In the genomic region with DNA sequence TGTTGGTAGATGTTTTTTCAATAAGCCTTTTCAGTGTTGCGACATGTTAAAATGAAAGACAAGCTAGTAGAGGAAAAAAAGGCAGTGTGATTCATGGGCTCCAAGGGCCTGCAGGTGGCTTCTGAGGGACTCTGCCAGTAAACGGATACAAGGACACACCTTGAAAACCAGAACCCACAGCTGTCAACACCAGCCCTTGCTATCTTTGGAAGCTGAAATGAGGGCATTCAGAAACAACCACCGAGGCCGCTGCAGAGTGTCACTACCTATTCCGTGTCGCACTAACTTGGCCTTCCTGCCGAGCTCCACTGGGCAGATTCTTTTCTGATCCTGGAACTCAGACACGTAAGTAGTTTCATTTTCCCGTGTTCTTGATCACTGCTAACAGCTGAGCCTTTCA, we compare ENCODE assay signal across 17 mouse cellular contexts. TPM values are rescaled to one million over a fixed set of nuclear protein-coding genes. Genes with fewer than 3 reads are reported as not detected.
DNase-seq lines count a peak whose midpoint lies in the region; ATAC-seq and TF ChIP-seq lines count a peak whose summit lies in the region.
"Had no signal": no experiment of that assay in that cellular context is flagged by ENCODE, and none has a peak within 500 bp of the region (broad histone marks: within the 10 kb centered on the region; RNA-seq: fewer than 3 reads in every experiment).

No protein-coding gene starts in this region.

- DNase-seq in CH12.LX (ENCODE audit: extremely low read depth), result peak; percentile 27
- peak; percentile 76 for DNase-seq in gastrocnemius, adult 2 months
- DNase-seq in left cerebral cortex, postnatal 25 days (ENCODE audit: low spot score in 2 of 2), result no peak
- DNase-seq in liver, embryonic 11.5 days (ENCODE audit: low spot score), result no peak
- no peak for DNase-seq in MN1 (ENCODE audit: low spot score)
- DNase-seq: adrenal gland, postnatal 36 days; cerebellum, adult 9-11 months had no signal

- ATAC-seq in heart, embryonic 15.5 days (replicated peaks; ENCODE audit: insufficient number of reproducible peaks, insufficient read depth, low FRiP score, low read depth), result peak; percentile 60
- ATAC-seq in megakaryocyte-erythroid progenitor cell, adult 5-6 weeks (replicated peaks; ENCODE audit: low FRiP score, low TSS enrichment, poor library complexity, severe bottlenecking), result no peak
- no peak for ATAC-seq in liver, embryonic 11.5 days (replicated peaks; ENCODE audit: low FRiP score)
- ATAC-seq: intestine, postnatal 0 days had no signal

- H3K27ac ChIP-seq in CH12.LX (ENCODE audit: insufficient read depth, low read depth), result no peak overlapping the region
- H3K27ac ChIP-seq in gastrocnemius, adult 2 months, result peak overlapping the region; percentile 83
- H3K27ac ChIP-seq in heart, embryonic 15.5 days, result peak overlapping the region; percentile 88
- no peak overlapping the region for H3K27ac ChIP-seq in small intestine, adult 2 months (ENCODE audit: insufficient read depth, low read depth, low read length)
- H3K27ac ChIP-seq in liver, embryonic 11.5 days (ENCODE audit: low read depth, low read length), result no peak overlapping the region
- H3K27ac ChIP-seq: embryonic facial prominence, embryonic 12.5 days; limb, embryonic 10.5 days; lung, embryonic 15.5 days had no signal

- TF ChIP-seq RAD21 in CH12.LX (IDR thresholded peaks at IDR 0.05; ENCODE audit: low read depth, low read length), result no peak

- dilution Hi-C loops in CH12.LX (cut with MboI; ENCODE audit: extremely low pct_ligation_motif_present, extremely low pct_unique_long_range_greater_than_20kb, low sequenced_read_pairs), result no loop called here

- no peak for TF ChIP-seq CTCF in CH12.LX (conservative IDR thresholded peaks at IDR 0.05 in 1 of 2, IDR thresholded peaks at IDR 0.05 in 1 of 2; ENCODE audit: low read depth in 2 of 2, low read length in 2 of 2)
- TF ChIP-seq CTCF in gastrocnemius, adult 2 months (IDR thresholded peaks at IDR 0.05), result no peak
- no peak for TF ChIP-seq CTCF in small intestine, adult 2 months (IDR thresholded peaks at IDR 0.05; ENCODE audit: extremely low read depth, insufficient read length, insufficient replicate concordance, low read depth, low read length)

- intact Hi-C loops in gastrocnemius, adult 2 months (cut with DNase I), result no loop called here
- intact Hi-C loops in left cerebral cortex, postnatal 25 days (cut with DNase I), result no loop called here

- H3K79me2 ChIP-seq in CH12.LX (replicated peaks; ENCODE audit: control insufficient read depth, extremely low read depth, insufficient read depth, poor library complexity, severe bottlenecking), result no peaks in the 10 kb centered on the region

- no peaks in the 10 kb centered on the region for H3K9me3 ChIP-seq in CH12.LX (replicated peaks; ENCODE audit: low read length)
- no peaks in the 10 kb centered on the region for H3K9me3 ChIP-seq in heart, embryonic 15.5 days (replicated peaks)
- no peaks in the 10 kb centered on the region for H3K9me3 ChIP-seq in liver, embryonic 11.5 days (ENCODE audit: control insufficient read depth, low read length)
- H3K9me3 ChIP-seq: embryonic facial prominence, embryonic 12.5 days; limb, embryonic 10.5 days; lung, embryonic 15.5 days had no signal

- H3K27me3 ChIP-seq in CH12.LX (replicated peaks), result no peaks in the 10 kb centered on the region
- H3K27me3 ChIP-seq in heart, embryonic 15.5 days, result no peaks in the 10 kb centered on the region
- no peaks in the 10 kb centered on the region for H3K27me3 ChIP-seq in small intestine, adult 2 months (ENCODE audit: control insufficient read depth, insufficient read depth, low read length)
- H3K27me3 ChIP-seq in liver, embryonic 11.5 days (replicated peaks; ENCODE audit: control insufficient read depth, insufficient read depth, low read length), result no peaks in the 10 kb centered on the region
- H3K27me3 ChIP-seq: embryonic facial prominence, embryonic 12.5 days; lung, embryonic 15.5 days; Patski had no signal

- H3K9ac ChIP-seq in CH12.LX (ENCODE audit: insufficient read depth, low read depth), result no peak overlapping the region
- peak overlapping the region; percentile 47 for H3K9ac ChIP-seq in heart, embryonic 15.5 days
- H3K9ac ChIP-seq in liver, embryonic 11.5 days (ENCODE audit: low read depth, low read length), result no peak overlapping the region
- H3K9ac ChIP-seq: embryonic facial prominence, embryonic 12.5 days; lung, embryonic 15.5 days had no signal

- in situ Hi-C loops in CH12.LX (cut with MboI; ENCODE audit: low pct_ligation_motif_present, low pct_unique_long_range_greater_than_20kb, low sequenced_read_pairs), result no loop called here

- no peak for TF ChIP-seq POLR2A in CH12.LX (IDR thresholded peaks at IDR 0.05; ENCODE audit: low read depth, low read length)
- TF ChIP-seq POLR2A in small intestine, adult 2 months (IDR thresholded peaks at IDR 0.05; ENCODE audit: low read depth, low read length), result no peak

- peaks cover 12 to 37% of the 10 kb centered on the region in 2 experiments for H3K36me3 ChIP-seq in CH12.LX (replicated peaks in 1 of 2; ENCODE audit: control insufficient read depth in 1 of 2, insufficient read depth in 1 of 2, low read length in 1 of 2)
- peaks cover 12% of the 10 kb centered on the region for H3K36me3 ChIP-seq in heart, embryonic 15.5 days
- H3K36me3 ChIP-seq in small intestine, adult 2 months (ENCODE audit: control insufficient read depth, insufficient read depth, low read length), result peaks cover 19% of the 10 kb centered on the region
- H3K36me3 ChIP-seq in liver, embryonic 11.5 days (ENCODE audit: control insufficient read depth, insufficient read depth, low read length), result peaks cover 7% of the 10 kb centered on the region

- no peak overlapping the region for H3K4me3 ChIP-seq in CH12.LX (replicated peaks in 1 of 3; ENCODE audit: low read depth in 2 of 3, low read length in 2 of 3, poor library complexity in 1 of 3)
- peak overlapping the region; percentile 72 for H3K4me3 ChIP-seq in gastrocnemius, adult 2 months
- peak overlapping the region; percentile 47 for H3K4me3 ChIP-seq in heart, embryonic 15.5 days
- peak overlapping the region; percentile 5; the same call in 1 of the 2 replicates for H3K4me3 ChIP-seq in small intestine, adult 2 months (ENCODE audit: low read depth, low read length)
- H3K4me3 ChIP-seq in liver, embryonic 11.5 days (ENCODE audit: low read depth, low read length), result no peak overlapping the region
- H3K4me3 ChIP-seq: embryonic facial prominence, embryonic 12.5 days; layer of hippocampus, adult 2 months; limb, embryonic 10.5 days; lung, embryonic 15.5 days had no signal

- H3K4me2 ChIP-seq in CH12.LX (ENCODE audit: insufficient read depth, low read depth, poor library complexity, severe bottlenecking), result no peak overlapping the region; the same call in 1 of the 2 replicates
- peak overlapping the region; percentile 58 for H3K4me2 ChIP-seq in heart, embryonic 15.5 days
- H3K4me2 ChIP-seq in liver, embryonic 11.5 days, result no peak overlapping the region
- H3K4me2 ChIP-seq: embryonic facial prominence, embryonic 12.5 days; lung, embryonic 15.5 days had no signal

- peaks cover 0 to 15% of the 10 kb centered on the region in 2 experiments; a peak in 2 of 4 replicates for H3K4me1 ChIP-seq in CH12.LX (ENCODE audit: control insufficient read depth in 1 of 2, insufficient read depth in 2 of 2)
- peaks cover 6% of the 10 kb centered on the region; the same call in 1 of the 2 replicates for H3K4me1 ChIP-seq in heart, embryonic 15.5 days (replicated peaks)
- 0 out of 2 replicates have a peak, but pooled peaks cover 2% of the 10 kb centered on the region for H3K4me1 ChIP-seq in small intestine, adult 2 months (ENCODE audit: control insufficient read depth, insufficient read depth, insufficient read length, low read length)
- no peaks in the 10 kb centered on the region for H3K4me1 ChIP-seq in liver, embryonic 11.5 days (replicated peaks; ENCODE audit: control insufficient read depth, insufficient read depth, low read length)
- H3K4me1 ChIP-seq: embryonic facial prominence, embryonic 12.5 days; lung, embryonic 15.5 days had no signal

- TF ChIP-seq EP300 in CH12.LX (IDR thresholded peaks at IDR 0.05; ENCODE audit: low read length), result no peak

- WGBS in heart, embryonic 15.5 days, result 34% methylated on average over 9 of the region's 9 CpGs
- 36% methylated on average over 9 of the region's 9 CpGs for WGBS in small intestine, adult 2 months
- WGBS in liver, embryonic 11.5 days, result 84% methylated on average over 9 of the region's 9 CpGs

TF ChIP-seq in CH12.LX, 34 proteins besides CTCF, POLR2A, EP300 and RAD21 (continues in another document):
- no peak for TF ChIP-seq CHD1 (IDR thresholded peaks at IDR 0.05; ENCODE audit: low read depth, low read length)
- no peak for TF ChIP-seq MAZ (IDR thresholded peaks at IDR 0.05; ENCODE audit: low read depth, low read length)
- TF ChIP-seq MAX (IDR thresholded peaks at IDR 0.05; ENCODE audit: low read length), result no peak
- no peak for TF ChIP-seq IRF4 (IDR thresholded peaks at IDR 0.05; ENCODE audit: low read depth, low read length)
- TF ChIP-seq MEF2A (IDR thresholded peaks at IDR 0.05; ENCODE audit: borderline replicate concordance, low read depth, low read length), result no peak
- TF ChIP-seq ETS1 (conservative IDR thresholded peaks at IDR 0.05; ENCODE audit: low read depth, low read length), result no peak
- no peak for TF ChIP-seq NRF1 (IDR thresholded peaks at IDR 0.05; ENCODE audit: low read depth, low read length)

RNA-seq across cellular contexts. Expression of a gene that starts 0.9 kb away (rescaled TPM):
- total RNA-seq in CH12.LX (2012; rRNA removed) (not detected in 2 replicates), CH12.LX (2014; rRNA removed) (not detected in 2 replicates)
- polyA plus RNA-seq in CH12.LX (2012; ENCODE audit: insufficient read length, low read depth), result not detected in 2 replicates
- total RNA-seq in gastrocnemius, adult 2 months (2021), result 10 to 100 TPM; 55.8 to 58.6 TPM
- polyA plus RNA-seq in heart, embryonic 15.5 days (2015; fragmentation: Nextera tagmentation; extraction: Ambion mirVana), result 26.3 and 31.2 TPM in 2 replicates
- not detected in 2 replicates for polyA plus RNA-seq in small intestine, adult 2 months (2012; rRNA removed)
- not detected in 2 replicates for total RNA-seq in megakaryocyte-erythroid progenitor cell, adult 5-6 weeks (2014; fragmentation: Nextera tagmentation)
- total RNA-seq in megakaryocyte-erythroid progenitor cell, adult 5-6 weeks (2017), result 1.4 TPM in 1 of 2 replicates, not detected in the other
- 1 to 10 TPM in 1 of 2 experiments, under 1 TPM in 1; 0.69 to 1.3 TPM for total RNA-seq in left cerebral cortex, postnatal 25 days (2021)
- 0.14 TPM in 2 replicates for polyA plus RNA-seq in liver, embryonic 11.5 days (2014; fragmentation: Nextera tagmentation; extraction: Ambion mirVana)
- total RNA-seq: adrenal gland, postnatal 36 days; midbrain, postnatal 0 days had no signal
- polyA plus RNA-seq: intestine, postnatal 0 days; limb, embryonic 10.5 days; midbrain, postnatal 0 days; Patski had no signal

RNA-seq across cellular contexts. Expression of a gene that starts 49.9 kb away (rescaled TPM):
- 98.2 and 105 TPM in 2 replicates for total RNA-seq in CH12.LX (2012; rRNA removed)
- 427 and 506 TPM in 2 replicates for total RNA-seq in CH12.LX (2014; rRNA removed)
- 258 and 269 TPM in 2 replicates for polyA plus RNA-seq in CH12.LX (2012; ENCODE audit: insufficient read length, low read depth)
- total RNA-seq in gastrocnemius, adult 2 months (2021), result 100 to 1,000 TPM; 106 to 137 TPM
- polyA plus RNA-seq in heart, embryonic 15.5 days (2015; fragmentation: Nextera tagmentation; extraction: Ambion mirVana), result 85.8 and 86.3 TPM in 2 replicates
- polyA plus RNA-seq in small intestine, adult 2 months (2012; rRNA removed), result 29.1 and 131 TPM in 2 replicates
- total RNA-seq in megakaryocyte-erythroid progenitor cell, adult 5-6 weeks (2014; fragmentation: Nextera tagmentation), result 76.2 and 99.2 TPM in 2 replicates
- 119 and 171 TPM in 2 replicates for total RNA-seq in megakaryocyte-erythroid progenitor cell, adult 5-6 weeks (2017)
- 100 to 1,000 TPM; 110 TPM for total RNA-seq in left cerebral cortex, postnatal 25 days (2021)
- 99.9 and 112 TPM in 2 replicates for polyA plus RNA-seq in liver, embryonic 11.5 days (2014; fragmentation: Nextera tagmentation; extraction: Ambion mirVana)

Comparison
In these comparisons a context has a peak if more than half of its experiments do, and no peak if none do; other contexts are left out.
1. DNase-seq: peak in CH12.LX (single experiment) and gastrocnemius, adult 2 months (single experiment); none in left cerebral cortex, postnatal 25 days (0 of 2), liver, embryonic 11.5 days (single experiment) and MN1 (single experiment).
2. H3K27ac ChIP-seq: peak in gastrocnemius, adult 2 months (single experiment) and heart, embryonic 15.5 days (single experiment); none in CH12.LX (single experiment), small intestine, adult 2 months (single experiment) and liver, embryonic 11.5 days (single experiment).
3. H3K4me3 ChIP-seq: peak in gastrocnemius, adult 2 months (single experiment), heart, embryonic 15.5 days (single experiment) and small intestine, adult 2 months (single experiment); none in CH12.LX (0 of 3) and liver, embryonic 11.5 days (single experiment).
4. RNA of a gene that starts 0.9 kb away (total RNA-seq): 55.8 to 58.6 TPM in gastrocnemius, adult 2 months; 1.4 TPM in megakaryocyte-erythroid progenitor cell, adult 5-6 weeks, 0.69 to 1.3 TPM in left cerebral cortex, postnatal 25 days and not detected in CH12.LX; every median in the first group is over 10 times any median in the second.